Mouse (Mus musculus) limb, embryonic 14.5 days (tissue): ENCODE results near the gene Cfd. TPM values are rescaled to one million over a fixed set of nuclear protein-coding genes. Genes with fewer than 3 reads are reported as not detected.

Source experiments
- ATAC-seq: fragments of 200-750 bp; cut with Nextera tagmentation; 2 replicates; pipeline ENCODE4 v1.8.0; 2017; ENCODE audit warnings: low read depth, moderate number of reproducible peaks, moderate TSS enrichment; ENCODE audit not compliant: low FRiP score
- DNase-seq: peaks from one replicate; pipeline ENCODE4 v3.0.0-alpha.2; 2015; ENCODE audit warnings: low spot score
- H3K27ac ChIP-seq: fragments of 300-500 bp; sonication (generic); replicated peaks from 2 replicates; pipeline ENCODE4 v1.5.1; 2014; ENCODE audit warnings: low read depth, mild to moderate bottlenecking, low read length, moderate library complexity, mixed read lengths
- H3K27me3 ChIP-seq: fragments of 300-500 bp; sonication (generic); 2 replicates; pipeline ENCODE4 v1.6.1; 2014; ENCODE audit warnings: low read length, mixed read lengths; ENCODE audit not compliant: control insufficient read depth, insufficient read depth
- H3K36me3 ChIP-seq: fragments of 300-500 bp; sonication (generic); 2 replicates; pipeline ENCODE4 v1.6.1; 2014; ENCODE audit warnings: mild to moderate bottlenecking, low read length, moderate library complexity, mixed read lengths; ENCODE audit not compliant: control insufficient read depth, insufficient read depth
- H3K4me1 ChIP-seq: fragments of 300-500 bp; sonication (generic); 2 replicates; pipeline ENCODE4 v1.6.1; 2014; ENCODE audit warnings: antibody characterized with exemption, low read length, mixed read lengths; ENCODE audit not compliant: control insufficient read depth, insufficient read depth
- H3K4me2 ChIP-seq: fragments of 300-500 bp; sonication (generic); replicated peaks from 2 replicates; pipeline ENCODE4 v1.6.1; 2014; ENCODE audit warnings: low read depth, mild to moderate bottlenecking, low read length, moderate library complexity; ENCODE audit not compliant: severe bottlenecking
- H3K4me3 ChIP-seq: fragments of 300-500 bp; sonication (generic); replicated peaks from 2 replicates; pipeline ENCODE4 v1.5.1; 2014; ENCODE audit warnings: low read length
- H3K9ac ChIP-seq: fragments of 300-500 bp; sonication (generic); 2 replicates; pipeline ENCODE4 v1.6.1; 2014; ENCODE audit warnings: mild to moderate bottlenecking, low read depth, low read length, moderate library complexity; ENCODE audit not compliant: severe bottlenecking
- H3K9me3 ChIP-seq: fragments of 300-500 bp; sonication (generic); 2 replicates; pipeline ENCODE4 v1.6.1; 2016; ENCODE audit warnings: low read length; ENCODE audit not compliant: control insufficient read depth
- POLR2A ChIP-seq: fragments of 200-500 bp; IDR thresholded peaks from 2 replicates; pipeline ENCODE4 v1.8.0; 2012; ENCODE audit warnings: inconsistent platforms, mild to moderate bottlenecking, moderate library complexity, borderline replicate concordance; ENCODE audit not compliant: insufficient read depth, insufficient read length; ENCODE audit errors: extremely low read depth
- WGBS: fragments of 180-500 bp; shearing (Covaris S2); extraction: QIAGEN DNeasy Blood & Tissue Kit; methylation state at CpG from one replicate; pipeline ENCODE4 v1.1.7; 2014; 5-methylcytosine and 5-hydroxymethylcytosine counted together
- polyA plus RNA-seq, 2 experiments: library from polyadenylated mRNA; depleted of rRNA in 1 of 2; stranded (reverse) in 1 of 2; unstranded in 1 of 2; fragments of >200 nt; fragmentation: Nextera tagmentation in 1 of 2; extraction: Ambion mirVana in 1 of 2; gene quantifications; 2 replicates each; pipeline versions ENCODE4 v1.2.1 to v1.2.3; 2012 to 2014

Cfd gene
- polyA plus RNA-seq, 2 experiments: 1.1 TPM; not detected in 1

GRCm38 (mm10) chr10:79925785-79926490 lies 35.3 kb downstream of the Cfd start:
- WGBS: 11% methylated on average over 15 of the region's 15 CpGs
- H3K27ac ChIP-seq: peak overlapping the region; percentile 19; the same call in 1 of the 2 replicates
- no peak for TF ChIP-seq POLR2A
- peaks cover 25% of the 10 kb centered on the region for H3K27me3 ChIP-seq
- ATAC-seq: no peak
- peaks cover 27% of the 10 kb centered on the region for H3K4me1 ChIP-seq
- peak overlapping the region; percentile 93 for H3K4me3 ChIP-seq
- H3K9me3 ChIP-seq: no peaks in the 10 kb centered on the region
- H3K4me2 ChIP-seq: peak overlapping the region; percentile 90
- DNase-seq: no peak
- H3K36me3 ChIP-seq: peaks cover 6% of the 10 kb centered on the region
- H3K9ac ChIP-seq: peak overlapping the region; percentile 87

- peak; percentile 88 for ATAC-seq
- peak within 1 kb of the TSS; percentile 93 for H3K4me3 ChIP-seq
Measured at GRCm38 (mm10) chr10:79926491-79927323, 36.1 kb downstream of the Cfd start, which contains the start of gene Arid3a. Gene Arid3a, plus strand, starts transcription at chr10:79927043.

DNA sequence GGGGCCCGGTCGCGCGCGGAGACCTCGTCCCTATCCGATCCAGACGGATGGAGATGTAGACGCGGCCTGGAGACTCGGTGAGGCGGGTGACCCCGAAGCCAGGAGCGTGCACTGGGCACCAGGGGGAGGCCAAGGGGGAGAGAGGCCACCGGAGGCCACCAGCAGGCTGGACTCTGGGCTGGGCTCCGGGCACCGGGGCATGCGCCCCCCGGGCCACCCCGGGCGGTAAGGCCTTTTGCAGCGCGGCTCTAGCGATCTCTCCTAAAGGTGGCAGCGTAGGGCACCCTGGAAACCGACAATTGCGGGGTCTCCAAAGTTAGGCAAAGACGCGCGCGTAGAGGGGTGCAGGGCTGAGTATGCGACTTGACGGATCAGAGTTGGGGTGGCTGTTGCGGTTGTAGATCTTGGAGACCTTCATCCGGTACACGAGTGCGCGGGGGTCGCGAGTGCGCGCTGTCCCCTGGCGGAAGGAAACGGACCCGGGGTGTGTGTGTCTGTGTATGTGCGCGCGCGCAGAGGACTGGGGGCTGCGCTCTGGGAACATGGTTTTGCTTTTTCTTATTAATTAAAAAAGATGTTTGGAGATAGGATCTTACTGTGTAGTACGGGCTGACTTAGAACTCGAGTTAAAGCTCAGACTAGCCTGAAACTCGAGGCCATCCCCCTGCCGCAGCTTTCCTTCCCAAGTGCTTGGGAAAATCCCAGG lies 36.8 kb downstream of the Cfd start:
- ATAC-seq: peak; percentile 38
- peak overlapping the region; percentile 89 for H3K27ac ChIP-seq
- peaks cover 27% of the 10 kb centered on the region for H3K4me1 ChIP-seq
- no peak for TF ChIP-seq POLR2A
- H3K9me3 ChIP-seq: no peaks in the 10 kb centered on the region
- peaks cover 20% of the 10 kb centered on the region for H3K36me3 ChIP-seq
- peak overlapping the region; percentile 90 for H3K4me2 ChIP-seq
- H3K9ac ChIP-seq: peak overlapping the region; percentile 87
- H3K27me3 ChIP-seq: peaks cover 10% of the 10 kb centered on the region
- DNase-seq: peak; percentile 52
- peak overlapping the region; percentile 93 for H3K4me3 ChIP-seq
- WGBS: 2% methylated on average over 44 of the region's 54 CpGs

More at GRCm38 (mm10) chr10:79926491-79927323, 36.1 kb downstream of the Cfd start, which contains the start of gene Arid3a:
- H3K4me2 ChIP-seq: peak within 1 kb of the TSS; percentile 90
- H3K36me3 ChIP-seq: peaks cover 13% of the 10 kb centered on the region
- peak within 1 kb of the TSS; percentile 89 for H3K27ac ChIP-seq
- peak; percentile 34; the same call in 1 of the 2 replicates for TF ChIP-seq POLR2A
- H3K9ac ChIP-seq: peak within 1 kb of the TSS; percentile 87
- WGBS: 2% methylated on average over 57 of the region's 63 CpGs
- DNase-seq: peak; percentile 95
- H3K9me3 ChIP-seq: no peaks in the 10 kb centered on the region
- peaks cover 17% of the 10 kb centered on the region for H3K27me3 ChIP-seq
- peaks cover 21% of the 10 kb centered on the region for H3K4me1 ChIP-seq

- ATAC-seq (no peak), DNase-seq (no peak)
- under 1% methylated on average over 26 of the region's 29 CpGs for WGBS
- H3K36me3 ChIP-seq: peaks cover 26% of the 10 kb centered on the region
- H3K9ac ChIP-seq: peak overlapping the region; percentile 87
- H3K4me1 ChIP-seq: peaks cover 34% of the 10 kb centered on the region
- peak overlapping the region; percentile 93 for H3K4me3 ChIP-seq
- H3K4me2 ChIP-seq: peak overlapping the region; percentile 90
- peaks cover 3% of the 10 kb centered on the region; the same call in 1 of the 2 replicates for H3K27me3 ChIP-seq
- H3K9me3 ChIP-seq: no peaks in the 10 kb centered on the region
- peak overlapping the region; percentile 89 for H3K27ac ChIP-seq
- TF ChIP-seq POLR2A: no peak
Measured at GRCm38 (mm10) chr10:79928030-79928694, 37.5 kb downstream of the Cfd start.
